Mouse (Mus musculus) liver, postnatal 0 days (tissue): ENCODE results near the gene AC153137.1.

Source experiments
- CTCF ChIP-seq: sonication (generic); IDR thresholded peaks from 2 replicates; pipeline ENCODE4 v1.5.1; 2016; ENCODE audit warnings: antibody characterized with exemption, low read depth
- EP300 ChIP-seq: IDR thresholded peaks from 2 replicates; pipeline ENCODE4 v1.6.1; 2016; ENCODE audit warnings: antibody characterized with exemption, low read depth, mild to moderate bottlenecking

- no peak for TF ChIP-seq CTCF
- TF ChIP-seq EP300: no peak
Observed at GRCm38 (mm10) chr1:30940571-30940970, 37.2 kb downstream of the AC153137.1 start.
